Mouse (Mus musculus) heart, postnatal 25 days (tissue): ENCODE measurements around the gene Ralgapa2. TPM values are rescaled to one million over a fixed set of nuclear protein-coding genes. Genes with fewer than 3 reads are reported as not detected.

Experiments
- DNase-seq: peaks from one replicate; pipeline ENCODE4 v3.0.0; 2022; ENCODE audit warnings: low spot score
- intact Hi-C: fragments of 180-260 bp; cut with DNase I; formaldehyde crosslinking; loops from one replicate; pipeline ENCODE4 v1.15.1; 2025
- total RNA-seq, 2 experiments: library from RNA; stranded (reverse); gene quantifications; 2 replicates each; pipeline ENCODE4 v1.2.3; 2021

Gene Ralgapa2
- total RNA-seq, 2 experiments from 2014 or later, result 40.4 to 46.1 TPM

DNA sequence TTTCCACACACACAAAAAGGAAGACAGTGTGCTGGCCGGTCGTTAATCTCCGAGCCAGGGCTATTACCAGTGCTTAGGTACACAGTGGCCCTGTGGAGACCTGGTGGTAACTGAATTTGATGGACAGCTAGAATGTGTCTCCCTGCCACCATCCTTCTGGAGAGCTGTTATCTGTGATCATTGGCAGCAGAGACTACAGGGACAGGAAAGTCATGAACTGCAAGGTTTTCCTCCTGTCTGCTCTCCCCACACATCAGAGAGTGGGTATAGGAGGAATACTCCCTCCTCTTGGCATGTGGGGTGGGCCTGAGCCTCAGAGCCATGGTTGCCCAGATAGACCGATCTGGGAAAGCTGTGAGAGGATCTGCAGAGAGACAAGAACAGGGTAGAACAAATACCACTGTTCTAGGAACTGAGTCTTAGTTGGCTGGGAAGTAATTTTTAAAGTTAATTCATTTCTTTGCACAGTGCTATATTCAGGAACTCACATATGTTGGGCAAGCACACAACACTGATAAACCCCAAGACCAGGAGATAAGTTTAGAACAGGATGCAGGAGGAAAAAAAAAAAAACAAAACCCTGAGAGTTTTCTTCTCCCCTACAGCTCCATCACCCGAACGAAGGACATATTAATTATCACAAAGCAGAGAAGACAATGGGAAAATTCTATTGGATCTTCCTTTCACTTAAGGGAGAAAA, 231.8 kb downstream of the Ralgapa2 start:
- intact Hi-C loops, result no loop called here
- no peak for DNase-seq

DNA sequence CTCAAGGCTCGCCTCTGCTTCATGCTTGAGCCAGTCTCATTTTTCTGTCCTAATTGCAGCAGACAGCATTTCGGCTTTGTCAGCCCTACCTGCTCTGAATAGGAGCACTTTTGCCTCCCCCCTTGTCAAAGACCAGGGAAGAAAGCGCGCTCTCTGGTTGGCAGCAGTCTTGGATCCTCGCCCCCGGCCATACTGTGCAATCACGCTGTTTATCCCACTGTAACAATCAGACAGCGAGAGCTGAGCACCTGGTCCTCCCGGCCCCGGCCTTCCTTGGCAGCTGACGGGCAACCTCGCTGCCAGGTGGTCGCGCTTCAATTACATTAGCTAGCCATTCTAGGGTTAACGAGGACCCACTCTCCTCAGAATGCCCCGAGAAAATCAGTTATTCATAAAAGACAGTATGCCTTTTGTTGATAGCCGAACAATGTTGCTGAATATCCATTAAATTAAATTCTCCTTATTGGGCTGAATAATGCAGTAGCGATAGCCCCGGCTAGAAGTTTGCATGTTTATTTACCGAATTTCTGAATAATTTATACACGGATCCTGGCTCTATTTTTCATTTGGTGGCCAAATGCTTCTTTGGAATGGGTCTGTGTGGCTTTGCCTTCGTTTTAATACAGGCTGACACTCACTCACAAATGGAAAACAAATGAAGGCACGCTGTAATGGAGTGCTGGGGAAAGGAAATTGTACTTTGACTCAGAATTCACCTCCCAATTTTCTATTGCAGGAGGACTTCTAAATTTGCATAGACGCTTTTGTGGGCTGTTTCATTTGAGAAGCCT, 232.5 kb downstream of the Ralgapa2 start:
- intact Hi-C loops, result no loop called here
- no peak for DNase-seq

- intact Hi-C loops, result no loop called here
- DNase-seq, result no peak
These were observed 233.8 kb downstream of the Ralgapa2 start for GRCm38 (mm10) chr2:146278381-146278780.

GRCm38 (mm10) chr2:146266539-146266938, 245.6 kb downstream of the Ralgapa2 start:
- intact Hi-C loops, result no loop called here
- DNase-seq, result no peak

DNA sequence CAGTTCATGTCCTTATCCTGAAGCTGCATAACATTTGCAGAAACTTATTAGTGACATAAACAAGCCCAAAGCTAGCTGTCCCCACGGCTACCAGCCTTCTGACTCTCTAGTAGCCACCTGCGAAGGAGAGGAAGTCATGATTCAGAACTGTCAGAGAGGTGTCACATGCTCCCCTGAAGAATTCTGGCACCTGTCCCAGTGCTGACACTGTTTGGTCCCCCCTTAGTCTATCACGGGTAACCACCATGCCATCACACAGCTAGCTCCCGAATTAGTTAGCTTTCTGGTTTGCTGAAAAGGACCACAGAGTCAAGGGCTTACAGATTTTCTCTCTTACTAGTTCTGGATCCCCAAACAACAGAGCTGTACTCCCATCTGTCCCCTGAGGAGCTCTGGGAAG, 247.1 kb downstream of the Ralgapa2 start:
- intact Hi-C loops, result no loop called here
- no peak for DNase-seq

DNA sequence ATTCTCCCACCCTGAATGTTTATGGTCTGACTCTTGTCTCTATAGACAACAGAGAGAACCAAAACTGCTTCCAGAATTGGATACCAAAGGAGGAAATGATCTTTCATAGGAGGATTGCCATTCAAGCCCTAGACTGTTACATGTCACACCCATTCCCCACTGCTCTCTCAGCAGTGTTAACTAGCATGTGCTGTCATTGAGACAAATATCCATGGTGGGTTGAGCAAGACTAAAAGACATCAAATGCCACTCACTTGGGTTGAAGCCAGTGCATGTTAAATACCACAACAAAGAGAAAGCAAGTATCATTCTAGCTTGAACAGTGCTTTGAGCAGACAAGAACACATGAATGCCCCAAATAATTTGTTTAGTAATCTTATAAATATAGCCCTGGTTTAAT, 249.2 kb downstream of the Ralgapa2 start:
- intact Hi-C loops, result no loop called here
- no peak for DNase-seq

- no peak for DNase-seq
- intact Hi-C loops, result no loop called here
These were observed 249.9 kb downstream of the Ralgapa2 start for GRCm38 (mm10) chr2:146262215-146262614.

DNA sequence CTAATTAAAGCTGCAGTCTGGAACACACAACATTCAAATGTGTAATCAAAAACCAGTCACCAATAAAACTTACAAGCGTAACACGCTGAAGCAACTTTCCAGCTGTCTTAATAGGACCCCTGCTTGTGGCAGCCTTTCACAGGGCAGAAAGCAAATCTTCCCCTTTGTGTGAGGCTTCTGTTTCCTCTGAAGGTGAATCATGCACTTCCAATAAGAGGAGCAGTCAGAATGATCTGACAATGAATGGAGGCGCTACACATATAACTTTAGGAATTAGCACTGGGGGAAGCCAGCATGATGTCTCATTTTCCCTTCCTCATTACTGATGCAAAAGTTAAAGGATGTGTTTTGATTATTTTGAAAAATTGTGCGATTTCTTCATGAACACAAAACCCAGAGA, 251.0 kb downstream of the Ralgapa2 start:
- no peak for DNase-seq
- intact Hi-C loops, result no loop called here

DNA sequence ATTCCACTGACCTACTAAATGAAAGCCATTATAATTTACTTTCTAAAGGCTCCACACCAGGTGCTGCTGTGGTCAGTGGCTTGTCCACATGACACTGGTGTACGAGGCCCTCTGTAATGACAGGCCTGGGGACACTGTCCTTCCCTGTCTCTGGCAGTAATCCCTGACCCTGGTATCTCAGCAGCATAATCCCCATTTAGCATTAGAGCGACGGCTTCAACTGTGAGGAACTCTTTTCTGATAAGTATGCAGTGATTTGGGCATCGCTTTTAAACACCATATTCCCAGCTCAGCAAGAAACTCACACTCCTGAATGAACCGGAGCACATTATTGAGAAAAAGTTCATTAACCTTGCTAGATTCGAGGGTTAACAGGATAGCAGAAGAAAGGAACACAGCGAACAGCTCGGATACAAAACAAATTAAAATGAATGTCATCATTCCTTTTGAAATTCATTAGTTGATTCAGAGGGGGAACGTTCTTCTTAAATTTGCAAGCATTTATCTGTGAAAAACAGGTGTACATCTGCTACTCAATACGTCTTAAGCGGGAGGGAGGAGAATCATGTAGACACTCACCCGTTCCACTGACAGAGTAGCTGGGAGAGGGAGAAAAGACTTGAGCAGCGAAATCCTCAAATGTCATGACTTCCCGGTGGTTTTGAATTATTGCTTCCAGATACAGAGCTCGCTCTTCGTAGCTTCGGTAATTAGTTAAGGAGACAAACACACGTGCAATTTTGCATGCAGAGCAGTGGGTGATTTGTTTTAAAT, 252.2 kb downstream of the Ralgapa2 start:
- no peak for DNase-seq
- intact Hi-C loops, result loop anchor here (10.0 kb wide), 1 partner anchor 305 kb away; no protein-coding TSS in a partner anchor

- no peak for DNase-seq
- intact Hi-C loops, result loop anchor here (10.0 kb wide), 1 partner anchor 304 kb away; no protein-coding TSS in a partner anchor
These were observed 253.2 kb downstream of the Ralgapa2 start for GRCm38 (mm10) chr2:146258736-146259469.

DNA sequence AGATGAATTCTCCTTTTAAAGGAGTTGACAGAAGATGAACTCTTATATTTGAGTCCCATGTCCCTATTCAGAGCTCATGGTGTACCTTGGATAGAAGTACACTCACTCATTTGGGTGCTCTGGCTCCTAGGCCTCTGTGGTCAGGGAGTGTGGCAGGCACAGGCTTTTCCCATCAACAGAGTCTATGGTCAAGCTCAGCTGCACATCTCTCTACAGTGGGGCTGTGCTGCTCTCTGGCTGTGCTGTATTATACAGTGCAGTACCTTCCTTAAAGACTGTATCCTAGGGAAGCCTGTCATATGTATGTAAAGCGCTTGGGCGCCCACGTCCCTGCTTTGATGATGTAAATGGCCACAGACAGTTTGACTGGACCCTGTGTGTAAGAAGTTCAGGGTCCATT, 254.5 kb downstream of the Ralgapa2 start:
- intact Hi-C loops, result loop anchor here (10.0 kb wide), 1 partner anchor 303 kb away; no protein-coding TSS in a partner anchor
- no peak for DNase-seq

GRCm38 (mm10) chr2:146257037-146257436, 255.1 kb downstream of the Ralgapa2 start:
- no peak for DNase-seq
- intact Hi-C loops, result loop anchor here (10.0 kb wide), 1 partner anchor 302 kb away; no protein-coding TSS in a partner anchor

GRCm38 (mm10) chr2:146256321-146256875, 255.7 kb downstream of the Ralgapa2 start:
- intact Hi-C loops, result loop anchor here (10.0 kb wide), 1 partner anchor 302 kb away; no protein-coding TSS in a partner anchor
- no peak for DNase-seq

DNA sequence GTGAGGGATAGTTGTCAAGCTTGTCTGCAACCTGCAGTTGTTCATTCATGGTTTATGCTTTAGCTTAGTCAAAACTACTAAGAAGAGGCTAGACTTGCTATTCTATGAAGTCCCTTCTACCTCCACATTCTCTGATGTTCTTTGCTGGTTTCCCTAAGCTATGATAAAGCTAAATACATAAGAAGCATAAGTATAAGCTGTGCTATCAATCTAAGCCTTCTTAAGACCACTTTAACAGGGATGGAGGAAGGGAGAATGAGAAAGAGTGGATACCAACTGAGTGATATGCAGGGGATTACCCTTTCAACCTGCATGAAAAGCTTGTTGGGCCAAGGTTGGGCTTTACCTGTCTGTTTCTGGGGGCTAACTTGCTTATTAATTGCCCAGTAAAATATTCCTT, 256.5 kb downstream of the Ralgapa2 start:
- intact Hi-C loops, result loop anchor here (10.0 kb wide), 1 partner anchor 301 kb away; no protein-coding TSS in a partner anchor
- no peak for DNase-seq

DNA sequence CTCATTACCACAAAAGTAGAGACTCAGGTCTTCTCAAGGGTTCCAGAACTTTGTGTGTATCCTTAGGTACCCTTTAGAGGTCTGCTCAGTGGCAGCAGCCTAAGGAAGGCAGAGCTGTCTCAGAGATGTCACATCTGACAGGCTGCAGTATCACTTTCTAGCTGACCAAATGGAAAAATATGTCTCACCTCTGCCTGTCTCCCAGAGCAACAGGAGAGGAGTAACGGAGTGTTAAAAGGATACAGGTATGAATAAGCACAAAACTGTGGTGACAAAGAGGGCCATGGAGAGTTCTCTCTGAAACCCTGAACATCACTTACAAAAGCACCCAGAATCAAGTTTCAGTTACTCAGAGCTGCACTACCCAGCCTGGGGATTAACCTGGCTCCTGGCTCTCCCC, 257.8 kb downstream of the Ralgapa2 start:
- DNase-seq, result no peak
- intact Hi-C loops, result loop anchor here (10.0 kb wide), 1 partner anchor 300 kb away; no protein-coding TSS in a partner anchor

- intact Hi-C loops, result loop anchor here (10.0 kb wide), 1 partner anchor 296 kb away; no protein-coding TSS in a partner anchor
- DNase-seq, result no peak
These were observed 261.8 kb downstream of the Ralgapa2 start for GRCm38 (mm10) chr2:146250236-146250904.

DNA sequence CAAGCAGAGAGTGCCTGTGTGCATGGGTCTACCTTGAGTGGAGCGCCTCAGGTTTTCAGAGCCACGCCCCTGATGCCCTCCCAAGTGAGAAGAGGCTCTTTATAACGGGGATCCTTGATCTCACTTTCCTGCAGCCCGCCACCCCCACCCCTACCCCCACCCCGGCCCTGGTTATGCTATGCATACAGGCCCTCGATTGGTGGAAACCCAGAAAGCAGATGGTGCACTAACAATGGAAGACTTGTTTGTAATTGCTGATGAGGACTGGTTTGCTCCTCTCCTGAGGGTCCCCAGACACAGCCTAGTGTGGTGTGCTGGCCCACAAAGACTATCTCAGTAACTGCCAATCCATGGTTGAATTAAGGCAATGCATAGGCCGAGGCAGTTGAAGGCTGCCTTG, 263.1 kb downstream of the Ralgapa2 start:
- DNase-seq, result no peak
- intact Hi-C loops, result no loop called here

GRCm38 (mm10) chr2:146247576-146247975, 264.6 kb downstream of the Ralgapa2 start:
- DNase-seq, result no peak
- intact Hi-C loops, result no loop called here
